Mouse (Mus musculus) frontal cortex, adult 2 months (tissue): ENCODE data around the gene Atcay. TPM values are rescaled to one million over a fixed set of nuclear protein-coding genes. Genes with fewer than 3 reads are reported as not detected.

ENCODE experiments used
- DNase-seq, 2 experiments: peaks; one replicate each; pipeline ENCODE4 v3.0.0; 2022; ENCODE audit warnings: low spot score in 1 of 2; ENCODE audit errors: extremely low spot score in 1 of 2
- polyA plus RNA-seq: library from polyadenylated mRNA; depleted of rRNA; stranded (reverse); fragments of >200 nt; gene quantifications from 2 replicates; pipeline ENCODE4 v1.2.3, GENCODE M21; 2012

The Atcay gene
- polyA plus RNA-seq, 1 experiment: 168 TPM

GRCm38 (mm10) chr10:81201807-81202758, 28.6 kb downstream of the Atcay start, which contains the start of gene Nmrk2:
Gene Nmrk2 (minus strand): TSS chr10:81202051.
- DNase-seq: no peak

GRCm38 (mm10) chr10:81200605-81201287, 29.9 kb downstream of the Atcay start:
- DNase-seq: no peak

- DNase-seq: no peak
Observed at GRCm38 (mm10) chr10:81200141-81200540, 30.5 kb downstream of the Atcay start.

GRCm38 (mm10) chr10:81198990-81199389, 31.6 kb downstream of the Atcay start:
- no peak for DNase-seq

- peak in 1 of 2 experiments; percentile 90 for DNase-seq
Observed at GRCm38 (mm10) chr10:81198230-81198629, 32.4 kb downstream of the Atcay start.

- no peak for DNase-seq
Observed at GRCm38 (mm10) chr10:81197305-81197704, 33.3 kb downstream of the Atcay start.

- no peak for DNase-seq
Observed at GRCm38 (mm10) chr10:81196470-81197065, 34.1 kb downstream of the Atcay start.

- no peak for DNase-seq
Observed at GRCm38 (mm10) chr10:81195300-81195699, 35.3 kb downstream of the Atcay start.

- peak in 1 of 2 experiments; percentile 53 for DNase-seq
Observed at GRCm38 (mm10) chr10:81193991-81194774, 36.5 kb downstream of the Atcay start.

- peak in 1 of 2 experiments; percentile 50 for DNase-seq
Observed at GRCm38 (mm10) chr10:81192968-81193501, 37.6 kb downstream of the Atcay start.

- peak; percentile 77 to 85 for DNase-seq
Observed at GRCm38 (mm10) chr10:81192270-81192967, 38.2 kb downstream of the Atcay start.

- DNase-seq: no peak
Observed at GRCm38 (mm10) chr10:81191342-81191982, 39.2 kb downstream of the Atcay start.

- DNase-seq: no peak
Observed at GRCm38 (mm10) chr10:81190912-81191321, 39.7 kb downstream of the Atcay start.

- no peak for DNase-seq
Observed at GRCm38 (mm10) chr10:81190236-81190911, 40.3 kb downstream of the Atcay start.

- no peak for DNase-seq
Observed at GRCm38 (mm10) chr10:81189821-81190220, 40.8 kb downstream of the Atcay start.

GRCm38 (mm10) chr10:81187161-81187560, 43.5 kb downstream of the Atcay start:
- DNase-seq: no peak

- DNase-seq: no peak
Observed at GRCm38 (mm10) chr10:81184765-81185164, 45.9 kb downstream of the Atcay start.

GRCm38 (mm10) chr10:81183805-81184204, 46.8 kb downstream of the Atcay start, which contains the start of gene 4930442H23Rik:
Gene 4930442H23Rik (minus strand): TSS chr10:81183849.
- DNase-seq: no peak
